Mouse (Mus musculus): Measurements from ENCODE around the gene Usp29. TPM values are rescaled to one million over a fixed set of nuclear protein-coding genes. Genes with fewer than 3 reads are reported as not detected.

Usp29 gene
- polyA plus RNA-seq, 1 experiment from 2014 or later: 10.4 TPM

GRCm38 (mm10) chr7:6816706-6817376 lies 86.5 kb downstream of the Usp29 start:
- H3K4me3 ChIP-seq (ENCODE audit: low read depth, low read length): no peak overlapping the region
- H3K4me1 ChIP-seq (replicated peaks; ENCODE audit: control insufficient read depth, insufficient read depth, low read length): no peaks in the 10 kb centered on the region
- H3K9ac ChIP-seq (ENCODE audit: low read depth, low read length): no peak overlapping the region
- H3K4me2 ChIP-seq: no peak overlapping the region
- DNase-seq (ENCODE audit: low spot score) (no peak), ATAC-seq (replicated peaks; ENCODE audit: low FRiP score) (no peak)
- WGBS: 90% methylated on average over 5 of the region's 5 CpGs
- H3K27me3 ChIP-seq (replicated peaks; ENCODE audit: control insufficient read depth, insufficient read depth, low read length): no peaks in the 10 kb centered on the region
- no peak overlapping the region for H3K27ac ChIP-seq (ENCODE audit: low read depth, low read length)
- no peaks in the 10 kb centered on the region for H3K36me3 ChIP-seq (ENCODE audit: control insufficient read depth, insufficient read depth, low read length)
- no peaks in the 10 kb centered on the region for H3K9me3 ChIP-seq (ENCODE audit: control insufficient read depth, low read length)

- DNase-seq (ENCODE audit: low spot score): no peak
Measured at GRCm38 (mm10) chr7:6820296-6820695, 89.9 kb downstream of the Usp29 start.

GRCm38 (mm10) chr7:6822633-6823032 lies 92.3 kb downstream of the Usp29 start:
- no peaks in the 10 kb centered on the region for H3K9me3 ChIP-seq (ENCODE audit: control insufficient read depth, low read length)
- no peaks in the 10 kb centered on the region for H3K36me3 ChIP-seq (ENCODE audit: control insufficient read depth, insufficient read depth, low read length)
- no peak overlapping the region for H3K4me2 ChIP-seq
- ATAC-seq (replicated peaks; ENCODE audit: low FRiP score) (no peak), DNase-seq (ENCODE audit: low spot score) (no peak)
- H3K27me3 ChIP-seq (replicated peaks; ENCODE audit: control insufficient read depth, insufficient read depth, low read length): no peaks in the 10 kb centered on the region
- no peak overlapping the region for H3K27ac ChIP-seq (ENCODE audit: low read depth, low read length)
- H3K4me1 ChIP-seq (replicated peaks; ENCODE audit: control insufficient read depth, insufficient read depth, low read length): no peaks in the 10 kb centered on the region
- no peak overlapping the region for H3K4me3 ChIP-seq (ENCODE audit: low read depth, low read length)
- no peak overlapping the region for H3K9ac ChIP-seq (ENCODE audit: low read depth, low read length)
- WGBS: 65% methylated on average over 4 of the region's 4 CpGs

More at GRCm38 (mm10) chr7:6820296-6820695, 89.9 kb downstream of the Usp29 start:
- Histone ChIP-seq H3K4me2 (no peak overlapping the region), H3K27me3 (replicated peaks; ENCODE audit: control insufficient read depth, insufficient read depth, low read length) (no peaks in the 10 kb centered on the region), H3K36me3 (ENCODE audit: control insufficient read depth, insufficient read depth, low read length) (no peaks in the 10 kb centered on the region), H3K4me1 (replicated peaks; ENCODE audit: control insufficient read depth, insufficient read depth, low read length) (no peaks in the 10 kb centered on the region), H3K9ac (ENCODE audit: low read depth, low read length) (no peak overlapping the region), H3K9me3 (ENCODE audit: control insufficient read depth, low read length) (no peaks in the 10 kb centered on the region), H3K27ac (ENCODE audit: low read depth, low read length) (no peak overlapping the region), H3K4me3 (ENCODE audit: low read depth, low read length) (no peak overlapping the region)
- no peak for ATAC-seq (replicated peaks; ENCODE audit: low FRiP score)
- 73% methylated on average over 6 of the region's 6 CpGs for WGBS

GRCm38 (mm10) chr7:6823673-6824072 lies 93.3 kb downstream of the Usp29 start:
- Histone ChIP-seq H3K9me3 (ENCODE audit: control insufficient read depth, low read length) (no peaks in the 10 kb centered on the region), H3K27ac (ENCODE audit: low read depth, low read length) (no peak overlapping the region), H3K4me1 (replicated peaks; ENCODE audit: control insufficient read depth, insufficient read depth, low read length) (no peaks in the 10 kb centered on the region), H3K9ac (ENCODE audit: low read depth, low read length) (no peak overlapping the region), H3K4me3 (ENCODE audit: low read depth, low read length) (no peak overlapping the region), H3K36me3 (ENCODE audit: control insufficient read depth, insufficient read depth, low read length) (no peaks in the 10 kb centered on the region), H3K4me2 (no peak overlapping the region), H3K27me3 (replicated peaks; ENCODE audit: control insufficient read depth, insufficient read depth, low read length) (no peaks in the 10 kb centered on the region)
- ATAC-seq (replicated peaks; ENCODE audit: low FRiP score) (no peak), DNase-seq (ENCODE audit: low spot score) (no peak)
- 65% methylated on average over 2 of the region's 2 CpGs for WGBS

DNA sequence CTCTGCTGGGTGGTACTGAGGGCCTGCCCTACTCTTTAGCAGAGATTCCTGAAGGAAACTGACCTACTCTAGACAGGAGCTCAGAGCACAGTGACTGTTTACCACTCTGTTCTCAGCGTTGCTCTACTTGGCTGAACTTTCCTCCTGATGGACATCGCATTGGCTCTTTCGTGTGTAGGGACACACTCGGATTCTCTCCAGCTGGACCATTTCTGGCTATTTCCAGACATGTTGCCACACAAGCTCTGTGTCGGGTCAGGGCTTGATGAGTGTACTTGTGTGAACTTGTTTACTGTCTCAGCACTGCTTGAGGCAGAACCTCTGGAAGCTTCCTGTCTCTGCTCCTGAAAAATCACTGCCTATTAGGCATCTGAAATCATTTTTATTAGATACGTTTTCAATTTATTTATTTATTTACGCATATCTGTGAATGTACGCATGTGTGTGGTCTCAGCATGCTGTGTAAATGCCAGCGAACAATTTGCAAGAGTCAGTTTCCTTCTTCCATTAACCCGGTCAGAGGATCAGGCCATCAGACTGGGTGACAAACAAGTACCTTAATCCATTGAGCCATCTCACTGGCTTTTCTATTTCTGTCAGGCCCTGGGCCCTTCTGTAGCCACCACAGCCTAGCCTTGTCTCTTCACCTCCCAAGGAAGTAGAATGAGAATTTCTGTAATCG lies 95.7 kb downstream of the Usp29 start:
- no peaks in the 10 kb centered on the region for H3K9me3 ChIP-seq (ENCODE audit: control insufficient read depth, low read length)
- DNase-seq (ENCODE audit: low spot score) (no peak), ATAC-seq (replicated peaks; ENCODE audit: low FRiP score) (no peak)
- H3K4me2 ChIP-seq: no peak overlapping the region
- no peaks in the 10 kb centered on the region for H3K27me3 ChIP-seq (replicated peaks; ENCODE audit: control insufficient read depth, insufficient read depth, low read length)
- no peak overlapping the region for H3K4me3 ChIP-seq (ENCODE audit: low read depth, low read length)
- no peaks in the 10 kb centered on the region for H3K36me3 ChIP-seq (ENCODE audit: control insufficient read depth, insufficient read depth, low read length)
- no peak overlapping the region for H3K9ac ChIP-seq (ENCODE audit: low read depth, low read length)
- WGBS: 79% methylated on average over 11 of the region's 11 CpGs
- H3K27ac ChIP-seq (ENCODE audit: low read depth, low read length): no peak overlapping the region
- no peaks in the 10 kb centered on the region for H3K4me1 ChIP-seq (replicated peaks; ENCODE audit: control insufficient read depth, insufficient read depth, low read length)

DNA sequence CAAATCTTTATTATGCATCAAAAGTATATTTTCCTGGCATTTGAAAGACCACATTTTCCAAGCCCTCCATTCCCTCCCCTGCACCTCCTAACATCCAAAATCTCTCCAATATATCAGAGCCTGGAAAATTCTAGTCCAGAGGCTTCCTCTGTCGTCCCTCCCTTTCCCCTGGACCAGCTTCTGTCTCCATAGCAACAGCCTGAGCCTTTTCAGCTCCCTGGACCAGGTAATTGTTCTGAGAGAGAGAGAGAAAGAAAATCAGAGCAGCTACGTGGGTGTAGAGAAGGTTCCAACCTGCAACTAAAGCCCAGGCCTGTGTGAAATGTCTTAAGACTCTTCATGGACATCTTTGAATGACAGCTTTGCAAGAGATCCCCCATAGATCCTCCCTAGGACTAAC lies 98.8 kb downstream of the Usp29 start:
- 29% methylated on average over 2 of the region's 2 CpGs for WGBS
- ATAC-seq (replicated peaks; ENCODE audit: low FRiP score): no peak
- H3K27me3 ChIP-seq (replicated peaks; ENCODE audit: control insufficient read depth, insufficient read depth, low read length): no peaks in the 10 kb centered on the region
- H3K27ac ChIP-seq (ENCODE audit: low read depth, low read length): no peak overlapping the region
- H3K4me2 ChIP-seq: no peak overlapping the region
- H3K36me3 ChIP-seq (ENCODE audit: control insufficient read depth, insufficient read depth, low read length): no peaks in the 10 kb centered on the region
- no peak overlapping the region for H3K9ac ChIP-seq (ENCODE audit: low read depth, low read length)
- no peak overlapping the region for H3K4me3 ChIP-seq (ENCODE audit: low read depth, low read length)
- H3K9me3 ChIP-seq (ENCODE audit: control insufficient read depth, low read length): no peaks in the 10 kb centered on the region
- no peaks in the 10 kb centered on the region for H3K4me1 ChIP-seq (replicated peaks; ENCODE audit: control insufficient read depth, insufficient read depth, low read length)
- DNase-seq (ENCODE audit: low spot score): no peak

GRCm38 (mm10) chr7:6834950-6835349 lies 104.6 kb downstream of the Usp29 start:
- WGBS: 64% methylated on average over 5 of the region's 5 CpGs
- H3K4me2 ChIP-seq: no peak overlapping the region
- ATAC-seq (replicated peaks; ENCODE audit: low FRiP score) (no peak), DNase-seq (ENCODE audit: low spot score) (no peak)
- peak overlapping the region; percentile 5; the same call in 1 of the 2 replicates for H3K27ac ChIP-seq (ENCODE audit: low read depth, low read length)
- no peak overlapping the region for H3K4me3 ChIP-seq (ENCODE audit: low read depth, low read length)
- H3K36me3 ChIP-seq (ENCODE audit: control insufficient read depth, insufficient read depth, low read length): no peaks in the 10 kb centered on the region
- H3K27me3 ChIP-seq (replicated peaks; ENCODE audit: control insufficient read depth, insufficient read depth, low read length): no peaks in the 10 kb centered on the region
- H3K9me3 ChIP-seq (ENCODE audit: control insufficient read depth, low read length): no peaks in the 10 kb centered on the region
- no peaks in the 10 kb centered on the region for H3K4me1 ChIP-seq (replicated peaks; ENCODE audit: control insufficient read depth, insufficient read depth, low read length)
- no peak overlapping the region for H3K9ac ChIP-seq (ENCODE audit: low read depth, low read length)

DNA sequence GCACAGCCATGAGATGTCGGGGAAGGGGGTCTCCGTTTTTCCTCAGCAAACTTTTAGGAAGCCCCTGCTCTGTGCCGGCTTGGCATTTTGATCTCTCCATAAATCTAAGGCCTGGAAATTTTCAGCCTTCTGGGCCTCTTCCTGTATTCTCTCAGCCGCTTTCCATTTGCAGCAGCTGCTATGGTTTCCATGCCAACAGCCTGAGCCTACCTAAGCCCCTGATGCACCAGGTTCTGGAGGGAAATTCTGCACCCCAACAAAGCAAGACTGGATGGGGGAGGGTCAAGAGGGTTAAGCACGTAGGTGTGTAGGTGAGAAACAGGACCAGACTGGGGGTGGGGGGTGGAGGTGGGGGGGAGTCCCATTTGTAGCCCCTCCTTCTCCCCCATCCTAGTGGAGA lies 105.0 kb downstream of the Usp29 start:
- no peaks in the 10 kb centered on the region for H3K27me3 ChIP-seq (replicated peaks; ENCODE audit: control insufficient read depth, insufficient read depth, low read length)
- peak; percentile 35 for DNase-seq (ENCODE audit: low spot score)
- 25% methylated on average over 5 of the region's 5 CpGs for WGBS
- H3K9me3 ChIP-seq (ENCODE audit: control insufficient read depth, low read length): no peaks in the 10 kb centered on the region
- no peak overlapping the region for H3K9ac ChIP-seq (ENCODE audit: low read depth, low read length)
- H3K27ac ChIP-seq (ENCODE audit: low read depth, low read length): peak overlapping the region; percentile 5; the same call in 1 of the 2 replicates
- ATAC-seq (replicated peaks; ENCODE audit: low FRiP score): peak; percentile 34; the same call in 1 of the 2 replicates
- no peaks in the 10 kb centered on the region for H3K36me3 ChIP-seq (ENCODE audit: control insufficient read depth, insufficient read depth, low read length)
- no peak overlapping the region for H3K4me3 ChIP-seq (ENCODE audit: low read depth, low read length)
- no peaks in the 10 kb centered on the region for H3K4me1 ChIP-seq (replicated peaks; ENCODE audit: control insufficient read depth, insufficient read depth, low read length)
- no peak overlapping the region for H3K4me2 ChIP-seq
